Mouse (Mus musculus) midbrain, postnatal 0 days (tissue): ENCODE measurements at regions not wholly inside any gene's neighbourhood (a gene's known extent, or its start where the extent isn't known, plus 50 kb on each side); places are given as distances from the start of the nearest gene placed in this dataset.

ENCODE experiments used
- ATAC-seq: fragments of 200-750 bp; cut with Nextera tagmentation; 2 replicates; pipeline ENCODE4 v1.8.0; 2017; ENCODE audit warnings: moderate number of reproducible peaks, mild to moderate bottlenecking, moderate TSS enrichment, moderate library complexity; ENCODE audit not compliant: low FRiP score
- DNase-seq: peaks from one replicate; pipeline ENCODE4 v3.0.0-alpha.2; 2015; ENCODE audit warnings: low spot score
- H3K27ac ChIP-seq: fragments of 300-500 bp; sonication (generic); 2 replicates; pipeline ENCODE4 v1.5.1; 2014; ENCODE audit warnings: low read depth, mild to moderate bottlenecking, low read length, mixed read lengths
- H3K27me3 ChIP-seq: fragments of 300-500 bp; sonication (generic); 2 replicates; pipeline ENCODE4 v1.6.1; 2014; ENCODE audit warnings: low read length, control low read depth, mixed read lengths; ENCODE audit not compliant: insufficient read depth
- H3K36me3 ChIP-seq: fragments of 300-500 bp; sonication (generic); 2 replicates; pipeline ENCODE4 v1.6.1; 2014; ENCODE audit warnings: low read length, control low read depth, mixed read lengths; ENCODE audit not compliant: insufficient read depth
- H3K4me1 ChIP-seq: fragments of 300-500 bp; sonication (generic); 2 replicates; pipeline ENCODE4 v1.6.1; 2014; ENCODE audit warnings: mild to moderate bottlenecking, control low read depth, antibody characterized with exemption, low read length, mixed read lengths; ENCODE audit not compliant: insufficient read depth
- H3K4me2 ChIP-seq: fragments of 300-500 bp; sonication (generic); 2 replicates; pipeline ENCODE4 v1.6.1; 2014; ENCODE audit warnings: low read depth, mild to moderate bottlenecking, low read length, mixed read lengths; ENCODE audit not compliant: poor library complexity, severe bottlenecking
- H3K4me3 ChIP-seq: fragments of 300-500 bp; sonication (generic); 2 replicates; pipeline ENCODE4 v1.5.1; 2014; ENCODE audit warnings: low read depth, mild to moderate bottlenecking, low read length, moderate library complexity
- H3K9ac ChIP-seq: fragments of 300-500 bp; sonication (generic); replicated peaks from 2 replicates; pipeline ENCODE4 v1.6.1; 2014; ENCODE audit warnings: mild to moderate bottlenecking, low read length, moderate library complexity, mixed read lengths; ENCODE audit not compliant: poor library complexity, severe bottlenecking
- H3K9me3 ChIP-seq: fragments of 300-500 bp; sonication (generic); 2 replicates; pipeline ENCODE4 v1.6.1; 2016; ENCODE audit warnings: low read length, control low read depth
- CTCF ChIP-seq: IDR thresholded peaks from 2 replicates; pipeline ENCODE4 v1.5.1; 2016; ENCODE audit warnings: antibody characterized with exemption, mild to moderate bottlenecking
- WGBS: fragments of 180-500 bp; shearing (Covaris S2); extraction: QIAGEN DNeasy Blood & Tissue Kit; methylation state at CpG from one replicate; pipeline ENCODE4 v1.1.7; 2014; 5-methylcytosine and 5-hydroxymethylcytosine counted together

DNA sequence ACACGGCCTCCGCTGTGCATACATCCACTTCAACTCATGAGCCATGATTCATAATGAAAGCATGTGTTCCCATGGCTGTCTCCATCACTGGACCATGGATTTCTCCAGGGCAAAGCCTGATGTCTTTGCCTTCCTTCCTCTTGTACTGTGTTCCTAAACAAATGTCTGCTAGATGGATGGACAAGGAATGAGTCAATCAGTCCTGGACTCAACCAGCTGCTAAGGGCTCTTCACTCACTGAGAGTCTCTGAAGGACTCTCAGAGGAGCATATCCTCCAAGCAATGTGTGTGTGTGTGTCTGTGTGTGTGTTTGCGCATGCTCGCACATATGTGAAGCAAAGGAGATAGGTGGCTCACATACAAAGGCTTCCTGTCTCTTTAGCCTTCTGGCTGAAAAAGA, 156.0 kb upstream of the Nrip1 start:
- no peak overlapping the region for H3K27ac ChIP-seq
- H3K27me3 ChIP-seq: no peaks in the 10 kb centered on the region
- no peak for TF ChIP-seq CTCF
- H3K4me2 ChIP-seq: no peak overlapping the region
- DNase-seq (no peak), ATAC-seq (no peak)
- over 99% methylated on average over 4 of the region's 4 CpGs for WGBS
- no peak overlapping the region for H3K4me3 ChIP-seq
- H3K36me3 ChIP-seq: no peaks in the 10 kb centered on the region
- H3K9me3 ChIP-seq: no peaks in the 10 kb centered on the region
- no peaks in the 10 kb centered on the region for H3K4me1 ChIP-seq
- H3K9ac ChIP-seq: no peak overlapping the region

DNA sequence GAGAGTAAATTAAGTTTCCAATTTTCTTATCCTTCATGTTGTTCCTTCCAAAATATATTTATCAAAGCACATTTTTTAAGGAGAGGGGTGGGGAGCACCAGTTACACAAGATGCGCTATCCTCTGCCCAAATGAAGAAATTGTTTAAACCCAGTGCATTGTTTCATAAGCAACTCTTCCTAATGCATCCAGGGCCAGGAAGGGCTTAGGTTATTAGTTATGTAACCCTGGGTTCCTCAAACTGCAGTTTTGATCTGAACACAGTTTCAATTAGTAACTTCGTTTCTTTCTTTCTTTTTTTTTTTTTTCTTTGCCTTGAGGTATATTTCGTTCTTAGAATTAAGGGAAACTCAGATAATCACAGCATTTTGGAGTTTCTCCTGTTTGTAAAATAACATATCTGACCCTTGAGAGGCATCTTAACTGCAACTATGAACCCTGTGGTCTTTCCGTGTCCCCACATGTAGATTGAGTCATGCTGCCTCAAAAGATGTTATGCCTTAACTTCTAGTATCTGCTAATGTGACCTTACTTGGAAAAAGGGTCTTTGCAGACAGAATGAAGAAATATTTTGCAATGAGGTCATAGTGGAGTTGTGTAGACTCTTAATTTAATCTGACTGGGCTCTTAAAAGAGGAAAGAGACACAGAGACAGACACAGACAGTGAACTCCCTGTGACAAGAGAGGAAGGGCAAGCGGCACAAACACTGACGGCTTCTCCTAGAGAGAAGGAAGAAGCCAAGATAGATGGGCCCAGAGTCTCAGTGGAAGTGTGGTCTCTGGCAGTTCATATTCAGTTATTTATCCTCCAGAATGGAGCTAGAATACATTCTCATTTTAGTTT, 153.7 kb upstream of the Nrip1 start:
- no peak for ATAC-seq
- Histone ChIP-seq H3K4me2 (no peak overlapping the region), H3K4me3 (no peak overlapping the region), H3K27ac (no peak overlapping the region), H3K27me3 (no peaks in the 10 kb centered on the region), H3K4me1 (no peaks in the 10 kb centered on the region), H3K9ac (no peak overlapping the region), H3K9me3 (no peaks in the 10 kb centered on the region), H3K36me3 (no peaks in the 10 kb centered on the region)
- no peak for TF ChIP-seq CTCF
- whole genome bisulfite sequencing: 90% methylated on average over 6 of the region's 6 CpGs
- DNase-seq: no peak

DNA sequence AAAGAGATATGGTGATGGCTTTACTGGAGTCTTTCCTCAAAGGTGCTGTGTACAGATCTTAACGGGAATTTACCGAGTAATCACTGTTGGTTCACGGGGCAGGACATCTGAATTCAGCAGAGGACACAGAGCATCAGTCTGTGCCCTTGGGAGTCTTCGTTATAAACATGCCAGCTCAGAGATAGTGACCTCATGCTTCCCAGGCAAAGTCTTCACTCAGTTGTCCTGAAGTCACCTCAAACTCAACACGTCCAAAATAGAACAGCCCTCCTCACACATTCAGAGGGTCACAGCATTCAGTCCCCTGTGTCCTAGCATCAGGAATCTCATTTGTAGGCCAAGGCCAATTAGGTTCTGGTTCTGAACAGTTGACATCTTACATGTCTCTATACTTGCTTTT, 151.9 kb upstream of the Nrip1 start:
- H3K9me3 ChIP-seq: no peaks in the 10 kb centered on the region
- WGBS: 91% methylated on average over 5 of the region's 5 CpGs
- no peaks in the 10 kb centered on the region for H3K27me3 ChIP-seq
- no peak for TF ChIP-seq CTCF
- H3K4me3 ChIP-seq: no peak overlapping the region
- H3K9ac ChIP-seq: no peak overlapping the region
- ATAC-seq (no peak), DNase-seq (no peak)
- no peaks in the 10 kb centered on the region for H3K4me1 ChIP-seq
- no peak overlapping the region for H3K4me2 ChIP-seq
- no peaks in the 10 kb centered on the region for H3K36me3 ChIP-seq
- no peak overlapping the region for H3K27ac ChIP-seq

DNA sequence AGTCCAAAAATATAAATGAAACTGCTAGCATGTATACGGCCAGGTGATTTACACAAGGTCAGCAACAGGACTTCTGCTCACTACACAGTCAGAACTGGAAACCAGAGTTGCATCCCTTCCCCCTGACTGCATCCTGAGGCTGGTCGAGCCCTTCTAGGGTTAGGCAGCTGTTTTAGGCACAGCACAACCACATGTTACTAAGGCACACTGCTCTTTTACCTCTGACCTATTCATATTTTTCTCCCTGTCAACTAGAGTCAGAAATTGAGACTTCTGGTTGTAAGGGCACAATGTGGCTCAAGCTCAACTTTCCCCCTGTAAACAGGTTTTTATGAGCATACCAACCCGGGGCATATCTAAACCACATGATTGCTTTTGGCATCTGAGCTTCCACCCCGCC, 151.3 kb upstream of the Nrip1 start:
- Histone ChIP-seq H3K4me1 (no peaks in the 10 kb centered on the region), H3K9ac (no peak overlapping the region), H3K9me3 (no peaks in the 10 kb centered on the region), H3K4me3 (no peak overlapping the region), H3K27me3 (no peaks in the 10 kb centered on the region), H3K36me3 (no peaks in the 10 kb centered on the region), H3K27ac (no peak overlapping the region), H3K4me2 (no peak overlapping the region)
- ATAC-seq: no peak
- no peak for DNase-seq
- 90% methylated on average over 4 of the region's 4 CpGs for WGBS
- no peak for TF ChIP-seq CTCF

DNA sequence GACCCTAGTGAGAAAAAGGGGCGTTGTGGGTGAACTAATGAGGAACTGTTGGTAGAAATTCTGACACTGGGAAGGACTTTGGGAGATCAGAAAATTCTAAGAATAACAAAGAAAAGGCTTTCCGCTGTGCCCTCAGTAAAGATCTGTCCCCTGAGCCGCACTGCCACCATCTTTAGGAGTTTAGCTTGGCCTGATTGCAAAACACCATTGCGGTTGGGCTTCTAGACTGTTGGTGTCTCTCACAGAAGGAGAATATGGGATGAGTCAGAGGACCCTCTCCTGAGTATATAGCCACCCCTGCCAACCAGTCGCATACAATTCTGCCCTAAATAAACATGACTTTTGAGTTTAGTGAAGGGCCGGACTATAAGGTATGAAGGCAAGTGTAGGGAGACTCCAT, 147.5 kb upstream of the Nrip1 start:
- no peaks in the 10 kb centered on the region for H3K4me1 ChIP-seq
- no peak overlapping the region for H3K4me3 ChIP-seq
- WGBS: 97% methylated on average over 6 of the region's 6 CpGs
- no peak overlapping the region for H3K27ac ChIP-seq
- ATAC-seq: no peak
- H3K4me2 ChIP-seq: no peak overlapping the region
- no peaks in the 10 kb centered on the region for H3K27me3 ChIP-seq
- no peaks in the 10 kb centered on the region for H3K9me3 ChIP-seq
- TF ChIP-seq CTCF: no peak
- no peaks in the 10 kb centered on the region for H3K36me3 ChIP-seq
- no peak for DNase-seq
- no peak overlapping the region for H3K9ac ChIP-seq

DNA sequence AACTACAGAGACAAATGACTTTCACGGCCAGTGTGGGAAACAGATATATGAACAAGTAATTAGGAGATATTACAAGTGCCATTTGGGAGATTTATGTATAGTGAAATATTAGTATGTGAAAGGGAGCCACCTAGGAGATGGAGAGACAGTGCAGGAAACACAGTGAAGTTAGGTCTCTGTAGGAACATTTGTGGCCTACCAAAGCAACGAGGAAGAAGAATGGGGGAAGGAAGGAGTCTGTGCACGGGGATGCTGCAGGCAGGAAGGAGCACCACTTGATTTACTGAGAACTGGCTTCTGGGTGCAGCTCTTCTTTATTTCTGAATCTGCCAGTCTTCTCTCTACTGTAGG, 147.0 kb upstream of the Nrip1 start:
- WGBS: 71% methylated on average over 3 of the region's 3 CpGs
- no peaks in the 10 kb centered on the region for H3K9me3 ChIP-seq
- ATAC-seq: no peak

More for the DNA sequence above, 147.0 kb upstream of the Nrip1 start:
- Histone ChIP-seq H3K9ac (no peak overlapping the region), H3K4me1 (no peaks in the 10 kb centered on the region), H3K27me3 (no peaks in the 10 kb centered on the region), H3K27ac (no peak overlapping the region), H3K4me3 (no peak overlapping the region), H3K36me3 (no peaks in the 10 kb centered on the region), H3K4me2 (no peak overlapping the region)
- no peak for DNase-seq
- no peak for TF ChIP-seq CTCF
